Comparison of ENCODE assay signal across 17 mouse cellular contexts in the genomic region with DNA sequence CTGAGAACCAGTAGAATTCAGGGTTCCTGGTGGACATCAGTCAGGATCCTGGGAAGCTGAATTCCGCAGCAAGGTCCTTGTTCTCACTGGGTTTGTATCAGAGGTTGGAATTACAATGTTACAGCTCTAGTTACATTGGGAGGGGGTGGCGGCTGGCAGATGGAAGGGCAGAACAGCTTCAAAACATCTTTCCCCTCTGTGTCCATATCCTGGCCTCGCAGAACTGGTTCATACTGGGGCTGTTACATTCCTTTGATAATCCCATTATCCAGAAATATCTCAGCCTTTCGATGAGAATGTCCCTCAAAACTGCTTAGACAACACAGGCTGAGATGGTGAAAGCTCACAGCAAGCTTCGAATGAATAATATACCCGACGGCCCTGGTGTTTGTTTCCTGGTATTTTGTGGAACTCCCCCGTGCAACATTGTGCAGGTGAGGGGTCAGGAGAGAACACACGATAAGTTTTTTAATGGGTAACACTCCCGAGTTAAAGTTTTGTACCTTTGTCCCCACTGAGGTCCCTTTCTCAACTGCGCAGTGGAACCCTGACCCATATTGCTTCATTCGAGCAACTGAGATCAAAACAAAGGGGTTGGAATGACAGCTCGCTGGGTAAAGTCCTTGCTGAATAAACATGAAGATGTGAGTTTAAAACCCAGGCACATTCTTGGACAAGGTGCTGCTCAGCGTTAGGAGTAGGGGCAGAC. TPM values are rescaled to one million over a fixed set of nuclear protein-coding genes. Genes with fewer than 3 reads are reported as not detected.
DNase-seq lines count a peak whose midpoint lies in the region; ATAC-seq and TF ChIP-seq lines count a peak whose summit lies in the region.
"Had no signal": no experiment of that assay in that cellular context is flagged by ENCODE, and none has a peak within 500 bp of the region (broad histone marks: within the 10 kb centered on the region; RNA-seq: fewer than 3 reads in every experiment).

No protein-coding gene starts in this region.

- no peak overlapping the region for H3K9ac ChIP-seq in kidney, embryonic 14.5 days (ENCODE audit: low read depth, low read length)
- H3K9ac ChIP-seq in liver, embryonic 14.5 days (replicated peaks): no peak overlapping the region
- no peak overlapping the region for H3K9ac ChIP-seq in midbrain, embryonic 16.5 days (ENCODE audit: low read depth, low read length)
- H3K9ac ChIP-seq: heart, embryonic 13.5 days; hindbrain, embryonic 12.5 days had no signal

- no peak for ATAC-seq in kidney, embryonic 14.5 days (ENCODE audit: low FRiP score, low TSS enrichment)
- peak; percentile 70 for ATAC-seq in liver, embryonic 14.5 days (ENCODE audit: insufficient read depth)
- no peak for ATAC-seq in megakaryocyte progenitor cell, adult 5-6 weeks (replicated peaks; ENCODE audit: poor library complexity)
- no peak for ATAC-seq in midbrain, embryonic 16.5 days

- no peaks in the 10 kb centered on the region for H3K27me3 ChIP-seq in kidney, embryonic 14.5 days (ENCODE audit: control insufficient read depth, insufficient read depth, low read length)
- H3K27me3 ChIP-seq in liver, embryonic 14.5 days (ENCODE audit: control insufficient read depth, insufficient read depth, low read length): no peaks in the 10 kb centered on the region
- H3K27me3 ChIP-seq in midbrain, embryonic 16.5 days (ENCODE audit: control insufficient read depth, insufficient read depth, low read depth, low read length): no peaks in the 10 kb centered on the region
- H3K27me3 ChIP-seq: heart, embryonic 13.5 days; hindbrain, embryonic 12.5 days; megakaryocyte, embryonic 14.5 days had no signal

- no peaks in the 10 kb centered on the region for H3K36me3 ChIP-seq in kidney, embryonic 14.5 days (ENCODE audit: control insufficient read depth, insufficient read depth, low read length)
- H3K36me3 ChIP-seq in liver, embryonic 14.5 days (replicated peaks; ENCODE audit: control insufficient read depth, insufficient read depth, low read depth): no peaks in the 10 kb centered on the region
- H3K36me3 ChIP-seq in midbrain, embryonic 16.5 days (ENCODE audit: control insufficient read depth, insufficient read depth, low read length): no peaks in the 10 kb centered on the region
- H3K36me3 ChIP-seq: heart, embryonic 13.5 days; hindbrain, embryonic 12.5 days had no signal

- no peaks in the 10 kb centered on the region for H3K9me3 ChIP-seq in kidney, embryonic 14.5 days (ENCODE audit: control insufficient read depth, low read length)
- no peaks in the 10 kb centered on the region for H3K9me3 ChIP-seq in liver, embryonic 14.5 days (ENCODE audit: control insufficient read depth, low read length)
- peaks cover 4% of the 10 kb centered on the region; the same call in 1 of the 2 replicates for H3K9me3 ChIP-seq in midbrain, embryonic 16.5 days (replicated peaks; ENCODE audit: control insufficient read depth, low read length, poor library complexity, severe bottlenecking)
- H3K9me3 ChIP-seq: hindbrain, embryonic 12.5 days had no signal

- H3K4me1 ChIP-seq in kidney, embryonic 14.5 days (ENCODE audit: control insufficient read depth, insufficient read depth, low read length): no peaks in the 10 kb centered on the region
- peaks cover 0 to 15% of the 10 kb centered on the region in 2 experiments; a peak in 2 of 4 replicates for H3K4me1 ChIP-seq in liver, embryonic 14.5 days (replicated peaks; ENCODE audit: control insufficient read depth in 2 of 2, insufficient read depth in 2 of 2, low read length in 1 of 2)
- H3K4me1 ChIP-seq in midbrain, embryonic 16.5 days (ENCODE audit: control insufficient read depth, insufficient read depth, low read length): no peaks in the 10 kb centered on the region
- H3K4me1 ChIP-seq: heart, embryonic 13.5 days; hindbrain, embryonic 12.5 days; megakaryocyte, embryonic 14.5 days had no signal

- no peak for TF ChIP-seq CTCF in liver, embryonic 14.5 days (IDR thresholded peaks at IDR 0.05; ENCODE audit: low read depth)

- 81% methylated on average over 14 of the region's 14 CpGs for WGBS in kidney, embryonic 14.5 days
- 54% methylated on average over 14 of the region's 14 CpGs for WGBS in liver, embryonic 14.5 days (ENCODE audit: insufficient replicate concordance)
- WGBS in midbrain, embryonic 16.5 days: 71% methylated on average over 14 of the region's 14 CpGs

- no peak overlapping the region for H3K4me2 ChIP-seq in kidney, embryonic 14.5 days (replicated peaks; ENCODE audit: low read depth, low read length)
- H3K4me2 ChIP-seq in liver, embryonic 14.5 days (ENCODE audit: low read depth): no peak overlapping the region
- no peak overlapping the region for H3K4me2 ChIP-seq in midbrain, embryonic 16.5 days (ENCODE audit: low read length)
- H3K4me2 ChIP-seq: heart, embryonic 13.5 days; hindbrain, embryonic 12.5 days had no signal

- H3K27ac ChIP-seq in kidney, embryonic 14.5 days (ENCODE audit: low read depth, low read length): no peak overlapping the region
- H3K27ac ChIP-seq in liver, embryonic 14.5 days: peak overlapping the region; percentile 16; the same call in 1 of the 2 replicates
- no peak overlapping the region for H3K27ac ChIP-seq in midbrain, embryonic 16.5 days (ENCODE audit: low read length)
- H3K27ac ChIP-seq: heart, embryonic 13.5 days; hindbrain, embryonic 12.5 days; layer of hippocampus, adult 2 months; left cerebral cortex, adult 2 months had no signal

- intact Hi-C loops in heart, postnatal 36 days (cut with DNase I): no loop called here

- TF ChIP-seq EP300 in liver, embryonic 14.5 days (IDR thresholded peaks at IDR 0.05; ENCODE audit: low read depth): no peak

- H3K4me3 ChIP-seq in kidney, embryonic 14.5 days (ENCODE audit: low read length): no peak overlapping the region
- no peak overlapping the region for H3K4me3 ChIP-seq in liver, embryonic 14.5 days (ENCODE audit: insufficient read depth in 1 of 2, low read depth in 2 of 2, low read length in 2 of 2)
- H3K4me3 ChIP-seq in midbrain, embryonic 16.5 days (ENCODE audit: low read depth, low read length): no peak overlapping the region
- H3K4me3 ChIP-seq: heart, embryonic 13.5 days; hindbrain, embryonic 12.5 days; layer of hippocampus, adult 2 months; left cerebral cortex, adult 2 months; megakaryocyte, embryonic 14.5 days had no signal

- DNase-seq in kidney, adult 11 months: peak; percentile 74
- DNase-seq in kidney, postnatal 10 days: peak; percentile 22
- peak in 2 of 3 experiments; percentile 34 to 37 for DNase-seq in liver, embryonic 14.5 days (ENCODE audit: low read depth in 3 of 3, low spot score in 3 of 3)
- peak; percentile 84 for DNase-seq in yolk sac, embryonic 10.5 days (ENCODE audit: low spot score)
- DNase-seq in heart, postnatal 36 days: no peak
- DNase-seq: cerebellum, adult 11-12 months; lung, adult 18-20 months; right cerebral cortex, adult 18-20 months; thymus, postnatal 14 days had no signal

RNA-seq across cellular contexts. Expression of a gene that starts 16.6 kb away (rescaled TPM):
- polyA plus RNA-seq in kidney, embryonic 14.5 days (2014; fragmentation: Nextera tagmentation; extraction: Ambion mirVana): 0.34 TPM in 1 of 2 replicates, not detected in the other
- 27.9 and 32.7 TPM in 2 replicates for polyA plus RNA-seq in liver, embryonic 14.5 days (2012; rRNA removed)
- polyA plus RNA-seq in liver, embryonic 14.5 days (2014; fragmentation: Nextera tagmentation; extraction: Ambion mirVana): 58.0 and 65.1 TPM in 2 replicates
- total RNA-seq in megakaryocyte progenitor cell, adult 5-6 weeks (2015): not detected in 2 replicates
- total RNA-seq in megakaryocyte progenitor cell, adult 5-6 weeks (2017): not detected in 2 replicates
- total RNA-seq in heart, postnatal 36 days (2021): not detected
- 0.21 and 0.29 TPM in 2 replicates for polyA plus RNA-seq in midbrain, embryonic 16.5 days (2015; fragmentation: Nextera tagmentation; extraction: Ambion mirVana)
- total RNA-seq: left cerebral cortex, adult 2 months had no signal
- polyA plus RNA-seq: hindbrain, embryonic 12.5 days had no signal

RNA-seq across cellular contexts. Expression of a gene that starts 44.8 kb away (rescaled TPM):
- polyA plus RNA-seq in kidney, embryonic 14.5 days (2014; fragmentation: Nextera tagmentation; extraction: Ambion mirVana): 1.5 and 2.1 TPM in 2 replicates
- polyA plus RNA-seq in liver, embryonic 14.5 days (2012; rRNA removed): 1.7 TPM in 2 replicates
- 0.99 and 1.7 TPM in 2 replicates for polyA plus RNA-seq in liver, embryonic 14.5 days (2014; fragmentation: Nextera tagmentation; extraction: Ambion mirVana)
- 3.4 and 4.2 TPM in 2 replicates for total RNA-seq in megakaryocyte progenitor cell, adult 5-6 weeks (2015)
- total RNA-seq in megakaryocyte progenitor cell, adult 5-6 weeks (2017): 4.4 and 5.1 TPM in 2 replicates
- 1 to 10 TPM; 2.2 to 2.4 TPM for total RNA-seq in heart, postnatal 36 days (2021)
- 2.8 and 4.0 TPM in 2 replicates for polyA plus RNA-seq in midbrain, embryonic 16.5 days (2015; fragmentation: Nextera tagmentation; extraction: Ambion mirVana)

Comparison
In these comparisons a context has a peak if more than half of its experiments do, and no peak if none do; other contexts are left out.
1. DNase-seq: peak in kidney, adult 11 months (single experiment), kidney, postnatal 10 days (single experiment), liver, embryonic 14.5 days (2 of 3) and yolk sac, embryonic 10.5 days (single experiment); none in heart, postnatal 36 days (0 of 2).
2. RNA of a gene that starts 16.6 kb away (polyA plus RNA-seq): 27.9 to 65.1 TPM in liver, embryonic 14.5 days; 0.34 TPM in kidney, embryonic 14.5 days and 0.21 to 0.29 TPM in midbrain, embryonic 16.5 days; every median in the first group is over 10 times any median in the second.